Comparison of ENCODE assay signal across 17 mouse cellular contexts in the genomic region with DNA sequence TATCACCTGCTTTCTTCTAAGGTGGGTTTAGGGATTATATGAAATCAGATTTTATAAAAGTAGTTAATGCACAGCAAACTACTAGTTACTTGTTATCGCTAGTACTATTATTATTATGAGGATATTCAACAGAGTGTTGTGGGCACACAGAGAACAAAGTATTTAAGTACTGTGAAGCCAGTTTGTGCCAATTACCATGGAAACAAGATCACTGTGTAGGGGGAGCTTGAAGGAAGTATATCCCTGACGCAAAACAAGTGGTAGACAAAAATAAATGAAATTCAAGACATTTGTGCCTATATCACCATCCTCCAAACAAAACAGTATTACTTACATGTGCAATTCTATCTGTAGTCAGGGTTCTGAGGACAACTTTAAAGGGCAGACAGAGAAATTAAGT.
"Had no signal": no experiment of that assay in that cellular context is flagged by ENCODE, and none has a peak within 500 bp of the region (broad histone marks: within the 10 kb centered on the region; RNA-seq: fewer than 3 reads in every experiment).

No protein-coding gene starts in this region.

- ATAC-seq: hindbrain, postnatal 0 days; intestine, embryonic 16.5 days; liver, embryonic 12.5 days had no signal

- DNase-seq: gastrocnemius, postnatal 14 days; gastrocnemius, postnatal 36 days; heart, adult 11 months; heart, adult 2 months; heart, postnatal 14 days; heart, postnatal 36 days; kidney, adult 11 months; kidney, adult 2 months; kidney, adult 9 months; kidney, postnatal 14 days; kidney, postnatal 36 days; layer of hippocampus, adult 9-11 months; layer of hippocampus, postnatal 36 days; left cerebral cortex, postnatal 4 days had no signal
